Mouse (Mus musculus) stomach, embryonic 14.5 days (tissue): Measurements from ENCODE around the gene Pigw. TPM values are rescaled to one million over a fixed set of nuclear protein-coding genes. Genes with fewer than 3 reads are reported as not detected.
"Not testable (repeated sequence)": the region's sequence is repeated elsewhere in the genome, so short reads cannot be mapped to it uniquely, and the experiment has no call there.

Source experiments
- ATAC-seq: fragments of 200-750 bp; cut with Nextera tagmentation; 2 replicates; pipeline ENCODE4 v1.8.0; 2017; ENCODE audit warnings: low read depth, moderate TSS enrichment; ENCODE audit not compliant: insufficient number of reproducible peaks, insufficient read depth, low FRiP score
- H3K27ac ChIP-seq: fragments of 300-500 bp; sonication (generic); 2 replicates; pipeline ENCODE4 v1.5.1; 2014; ENCODE audit warnings: mild to moderate bottlenecking, low read length, moderate library complexity, mixed read lengths
- H3K27me3 ChIP-seq: fragments of 300-500 bp; sonication (generic); 2 replicates; pipeline ENCODE4 v1.6.1; 2014; ENCODE audit warnings: low read length, control low read depth, mixed read lengths; ENCODE audit not compliant: control insufficient read depth, insufficient read depth
- H3K36me3 ChIP-seq: fragments of 300-500 bp; sonication (generic); 2 replicates; pipeline ENCODE4 v1.6.1; 2014; ENCODE audit warnings: mild to moderate bottlenecking, control low read depth, low read length, moderate library complexity, mixed read lengths; ENCODE audit not compliant: control insufficient read depth, insufficient read depth
- H3K4me1 ChIP-seq: fragments of 300-500 bp; sonication (generic); 2 replicates; pipeline ENCODE4 v1.6.1; 2014; ENCODE audit warnings: low read length, control low read depth, mixed read lengths; ENCODE audit not compliant: control insufficient read depth, insufficient read depth
- H3K4me2 ChIP-seq: fragments of 300-500 bp; sonication (generic); replicated peaks from 2 replicates; pipeline ENCODE4 v1.6.1; 2014; ENCODE audit warnings: low read depth, low read length, control low read depth
- H3K4me3 ChIP-seq: fragments of 300-500 bp; sonication (generic); 2 replicates; pipeline ENCODE4 v1.5.1; 2014; ENCODE audit warnings: low read depth, low read length, control low read depth
- H3K9ac ChIP-seq: fragments of 300-500 bp; sonication (generic); replicated peaks from 2 replicates; pipeline ENCODE4 v1.6.1; 2014; ENCODE audit warnings: low read depth, mild to moderate bottlenecking, control low read depth, low read length, moderate library complexity, mixed read lengths
- H3K9me3 ChIP-seq: fragments of 300-500 bp; sonication (generic); 2 replicates; pipeline ENCODE4 v1.6.1; 2016; ENCODE audit warnings: low read depth, low read length, control low read depth; ENCODE audit not compliant: control insufficient read depth
- WGBS: fragments of 180-500 bp; shearing (Covaris S2); extraction: QIAGEN DNeasy Blood & Tissue Kit; methylation state at CpG from one replicate; pipeline ENCODE4 v1.1.7; 2014; 5-methylcytosine and 5-hydroxymethylcytosine counted together
- polyA plus RNA-seq: library from polyadenylated mRNA; unstranded; fragments of >200 nt; fragmentation: Nextera tagmentation; extraction: Ambion mirVana; gene quantifications from 2 replicates; pipeline ENCODE4 v1.2.1, GENCODE M21; 2014

Pigw gene
- polyA plus RNA-seq, 1 experiment from 2014 or later: 3.0 TPM

DNA sequence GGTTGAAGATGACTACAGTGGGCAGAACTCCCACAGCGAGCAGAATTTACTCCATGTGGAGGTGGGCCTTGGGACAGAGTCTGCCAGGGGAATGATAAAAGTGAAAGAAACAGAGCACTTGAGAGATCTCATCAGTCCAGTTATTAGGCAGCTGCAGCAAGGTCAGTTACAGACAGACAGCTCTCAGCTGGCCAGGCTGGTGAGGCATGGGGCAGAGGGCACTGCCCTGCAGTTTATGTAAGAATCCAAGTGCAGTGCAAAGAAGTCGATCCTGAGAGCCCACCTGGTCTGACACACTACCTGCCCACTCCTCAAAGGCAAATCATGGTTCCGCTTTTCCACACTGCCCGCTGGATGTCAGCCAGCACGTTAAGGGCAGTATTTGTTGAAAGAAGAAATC, 6.2 kb upstream of the Pigw start:
- Histone ChIP-seq H3K4me3 (no peak overlapping the region), H3K36me3 (peaks cover 26% of the 10 kb centered on the region; the same call in 1 of the 2 replicates), H3K9ac (no peak overlapping the region), H3K9me3 (no peaks in the 10 kb centered on the region), H3K27ac (no peak overlapping the region), H3K4me1 (peaks cover 2% of the 10 kb centered on the region; the same call in 1 of the 2 replicates), H3K4me2 (no peak overlapping the region), H3K27me3 (no peaks in the 10 kb centered on the region)
- 83% methylated on average over 5 of the region's 5 CpGs for whole genome bisulfite sequencing
- no peak for ATAC-seq

DNA sequence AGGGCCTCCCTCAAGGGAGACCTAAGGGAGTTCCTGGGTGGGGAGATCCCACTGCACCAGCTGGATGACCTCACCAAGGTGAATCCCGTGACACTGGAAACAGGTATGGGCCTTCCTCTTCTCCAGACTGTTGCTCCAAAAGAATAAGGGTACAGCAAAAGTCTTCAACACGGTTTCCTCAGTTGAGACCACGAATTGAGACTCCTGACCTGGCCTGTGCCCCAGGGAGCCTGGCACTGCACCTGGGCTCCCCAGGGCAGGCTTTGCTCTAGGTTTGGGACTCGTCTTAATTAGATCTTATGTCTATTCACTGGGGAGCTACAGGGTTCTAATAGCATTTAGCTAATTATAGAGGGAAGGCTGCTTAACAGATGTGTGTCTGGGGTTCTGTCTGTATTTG, 5.2 kb upstream of the Pigw start:
- peaks cover 26% of the 10 kb centered on the region; the same call in 1 of the 2 replicates for H3K36me3 ChIP-seq

DNA sequence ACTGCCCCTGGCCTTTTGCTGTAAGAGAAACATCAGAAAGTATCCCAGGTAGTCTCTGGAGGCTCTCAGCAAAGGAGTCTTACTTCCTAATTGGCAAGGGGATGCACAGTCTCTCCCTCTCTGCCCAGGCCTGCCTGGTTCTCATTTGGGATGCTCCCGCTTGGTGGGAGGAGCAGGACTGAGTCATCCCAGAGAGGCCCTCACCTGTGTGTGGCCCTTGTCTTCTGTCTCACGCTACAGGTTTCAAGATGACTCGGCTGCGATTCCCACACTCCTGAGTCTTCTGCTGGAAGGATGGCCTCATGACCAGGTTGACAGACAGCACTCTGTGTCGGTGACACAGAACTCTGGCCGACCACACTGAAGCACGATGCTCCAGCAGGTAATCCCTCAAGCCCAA, 2.3 kb upstream of the Pigw start:
- Histone ChIP-seq H3K4me2 (no peak overlapping the region), H3K27ac (no peak overlapping the region), H3K9ac (no peak overlapping the region), H3K9me3 (no peaks in the 10 kb centered on the region), H3K4me3 (no peak overlapping the region), H3K36me3 (peaks cover 19% of the 10 kb centered on the region; the same call in 1 of the 2 replicates), H3K27me3 (no peaks in the 10 kb centered on the region), H3K4me1 (peaks cover 12% of the 10 kb centered on the region; the same call in 1 of the 2 replicates)
- 92% methylated on average over 7 of the region's 7 CpGs for WGBS
- ATAC-seq: no peak

More for the DNA sequence above, 5.2 kb upstream of the Pigw start:
- Histone ChIP-seq H3K4me3 (no peak overlapping the region), H3K9me3 (no peaks in the 10 kb centered on the region), H3K27me3 (no peaks in the 10 kb centered on the region), H3K9ac (no peak overlapping the region), H3K4me2 (no peak overlapping the region), H3K27ac (no peak overlapping the region), H3K4me1 (peaks cover 6% of the 10 kb centered on the region; the same call in 1 of the 2 replicates)
- ATAC-seq: no peak
- 91% methylated on average over 4 of the region's 4 CpGs for WGBS

DNA sequence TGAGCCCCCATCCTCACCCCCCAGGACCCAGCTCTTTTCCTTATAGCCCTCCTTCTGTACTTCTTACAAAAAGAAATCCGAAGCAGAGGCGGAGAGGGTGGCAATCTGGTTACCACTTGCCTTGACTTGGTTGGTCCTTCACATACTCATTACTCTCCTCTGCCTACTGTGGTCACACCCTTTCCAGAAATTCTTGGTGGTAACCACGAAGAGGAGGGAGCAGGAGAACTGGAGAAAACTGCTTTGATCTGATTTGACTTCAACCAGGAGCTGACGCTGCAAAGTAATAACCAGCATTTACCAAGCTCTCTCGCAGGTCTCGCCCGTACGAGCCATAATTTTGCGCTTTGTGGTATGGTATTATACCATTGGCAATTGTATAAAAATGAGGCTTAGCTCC, 886 bp upstream of the Pigw start:
- Histone ChIP-seq H3K4me3 (peak overlapping the region; percentile 87), H3K36me3 (peaks cover 12% of the 10 kb centered on the region; the same call in 1 of the 2 replicates), H3K9ac (peak overlapping the region; percentile 74), H3K27me3 (no peaks in the 10 kb centered on the region), H3K9me3 (no peaks in the 10 kb centered on the region), H3K4me1 (peaks cover 12% of the 10 kb centered on the region; the same call in 1 of the 2 replicates), H3K4me2 (peak overlapping the region; percentile 88), H3K27ac (peak overlapping the region; percentile 93)
- ATAC-seq: peak; percentile 15; the same call in 1 of the 2 replicates
- WGBS: 47% methylated on average over 9 of the region's 9 CpGs

DNA sequence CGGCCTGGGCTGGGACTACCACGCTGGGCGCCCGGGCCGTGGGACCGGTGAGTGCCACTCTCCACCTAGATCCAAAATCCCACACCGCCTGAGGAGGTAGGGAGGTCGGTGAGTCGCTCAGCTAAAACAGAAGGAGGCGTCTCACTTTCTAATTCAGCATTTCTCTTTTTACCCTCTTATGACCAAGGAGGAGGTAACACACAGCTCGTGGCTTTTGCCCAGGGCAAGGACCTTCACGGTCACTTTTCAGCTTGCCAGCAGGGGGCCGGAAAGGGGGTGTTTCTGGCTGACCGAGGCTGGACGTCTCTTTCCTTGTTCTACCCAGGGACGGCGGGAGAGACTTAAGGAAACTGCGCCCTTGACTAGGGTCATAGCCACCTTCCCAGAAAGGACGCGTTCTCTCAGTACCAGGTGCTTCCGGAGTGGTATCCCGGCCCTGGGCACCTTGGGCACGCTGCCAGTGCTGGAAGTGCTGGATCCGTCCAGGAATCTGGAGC, 428 bp upstream of the Pigw start:
- WGBS: under 1% methylated on average over 24 of the region's 24 CpGs
- H3K4me1 ChIP-seq: peaks cover 12% of the 10 kb centered on the region; the same call in 1 of the 2 replicates
- H3K4me3 ChIP-seq: peak overlapping the region; percentile 87
- no peaks in the 10 kb centered on the region for H3K9me3 ChIP-seq
- peaks cover 10% of the 10 kb centered on the region; the same call in 1 of the 2 replicates for H3K36me3 ChIP-seq
- H3K27me3 ChIP-seq: no peaks in the 10 kb centered on the region
- peak overlapping the region; percentile 88 for H3K4me2 ChIP-seq
- peak; percentile 59 for ATAC-seq
- H3K27ac ChIP-seq: peak overlapping the region; percentile 93
- H3K9ac ChIP-seq: peak overlapping the region; percentile 74

DNA sequence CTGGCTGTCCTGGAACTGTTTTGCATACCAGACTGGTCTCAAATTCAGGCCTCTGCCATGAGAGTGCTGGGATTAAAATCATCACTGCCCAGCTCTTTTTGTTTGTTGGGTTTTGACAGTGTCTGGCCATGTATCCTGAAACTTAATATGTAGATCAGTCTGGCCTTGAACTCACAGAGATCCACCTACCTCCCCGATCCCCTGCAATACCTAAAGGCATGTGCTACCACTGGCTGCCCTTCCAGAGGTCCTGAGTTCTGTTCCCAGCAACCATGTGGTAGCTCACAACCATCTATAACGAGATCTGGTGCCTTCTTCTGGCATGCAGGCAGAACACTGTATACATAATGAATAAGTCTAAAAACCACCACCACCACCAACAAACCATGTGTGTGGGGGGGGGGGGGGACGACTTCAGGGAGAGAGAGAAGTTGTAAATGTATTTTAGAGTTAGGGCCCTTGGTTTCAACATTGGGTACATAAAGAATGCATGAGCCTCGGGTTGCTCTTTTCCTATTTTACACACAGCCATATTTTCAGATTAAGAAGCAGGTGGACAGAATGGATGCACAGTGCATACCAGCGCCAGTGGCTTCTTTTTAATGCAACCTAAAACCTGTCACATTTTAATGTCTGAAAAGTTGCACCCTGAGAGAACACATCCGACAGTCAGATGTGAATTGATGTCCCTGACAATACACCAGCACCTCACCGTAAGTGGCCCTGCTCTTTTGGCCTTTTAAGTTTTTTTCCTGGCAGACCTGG, 896 bp downstream of the Pigw start:
- Histone ChIP-seq H3K4me1 (peaks cover 12% of the 10 kb centered on the region; the same call in 1 of the 2 replicates), H3K9ac (peak overlapping the region; percentile 74), H3K27me3 (no peaks in the 10 kb centered on the region), H3K9me3 (no peaks in the 10 kb centered on the region), H3K27ac (peak overlapping the region; percentile 93), H3K4me3 (peak overlapping the region; percentile 87), H3K4me2 (peak overlapping the region; percentile 88), H3K36me3 (0 out of 2 replicates have a peak, but pooled peaks cover 4% of the 10 kb centered on the region)
- ATAC-seq: no peak
- 23% methylated on average over 7 of the region's 7 CpGs for WGBS

DNA sequence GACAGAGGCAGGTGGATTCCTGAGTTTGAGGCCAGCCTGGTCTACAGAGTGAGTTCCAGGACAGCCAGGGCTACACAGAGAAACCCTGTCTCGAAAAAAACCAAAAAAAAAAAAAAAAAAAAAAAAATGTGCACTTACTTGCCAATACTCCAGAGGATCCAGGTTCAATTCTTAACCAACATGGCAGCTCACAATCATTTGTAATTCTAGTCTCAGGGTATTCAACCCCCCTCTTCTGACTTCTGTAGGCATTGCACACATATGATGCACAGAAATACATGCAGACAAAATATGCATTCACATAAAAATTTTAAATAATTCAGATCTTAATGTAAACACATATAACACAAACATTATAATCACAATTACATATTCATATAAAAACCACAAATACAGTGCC, 4.1 kb downstream of the Pigw start:
- WGBS: no CpG with 5 or more reads among the region's 1 CpGs
- H3K4me2 ChIP-seq: not testable (repeated sequence)

DNA sequence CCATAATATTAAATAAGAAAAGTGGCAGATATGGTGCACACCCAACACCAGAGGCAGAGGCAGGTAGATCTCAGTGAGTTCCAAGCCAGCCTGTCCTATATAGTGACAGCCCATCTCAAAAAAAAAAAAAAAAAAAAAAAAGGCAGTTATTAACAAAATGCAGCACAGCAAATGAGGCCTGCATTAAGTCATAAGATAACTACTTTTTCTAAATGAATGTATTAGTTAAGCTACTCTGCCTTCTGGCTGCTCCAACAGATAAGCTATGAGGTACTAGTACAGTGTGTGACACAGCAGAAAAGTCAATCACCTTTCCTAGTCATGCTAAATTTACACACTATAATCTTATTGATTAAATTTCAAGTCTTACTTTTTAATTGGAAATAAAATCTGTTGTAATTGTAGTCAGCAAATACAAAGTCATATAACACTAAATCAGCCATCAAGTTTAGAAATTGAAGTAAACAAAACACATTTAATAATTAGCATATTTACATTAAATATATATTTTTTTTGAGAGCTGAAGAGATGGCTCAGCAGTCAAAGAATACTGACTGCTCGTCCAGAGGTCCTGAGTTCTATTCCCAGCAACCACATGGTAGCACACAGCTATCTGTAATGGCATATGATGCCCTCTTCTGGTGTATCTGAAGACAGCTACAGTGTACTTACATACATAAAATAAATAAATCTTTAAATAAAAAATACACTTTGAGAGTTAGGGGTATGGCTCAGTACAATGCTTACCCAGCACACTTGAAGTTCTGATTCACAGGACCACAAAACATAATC, 6.8 kb downstream of the Pigw start:
- Histone ChIP-seq H3K4me3 (no peak overlapping the region), H3K4me2 (no peak overlapping the region), H3K9me3 (no peaks in the 10 kb centered on the region), H3K27ac (no peak overlapping the region), H3K4me1 (no peaks in the 10 kb centered on the region), H3K9ac (no peak overlapping the region), H3K27me3 (no peaks in the 10 kb centered on the region), H3K36me3 (no peaks in the 10 kb centered on the region)
- 84% methylated on average over 1 of the region's 1 CpGs for WGBS
- no peak for ATAC-seq

More for the DNA sequence above, 4.1 kb downstream of the Pigw start:
- H3K9me3 ChIP-seq, H3K4me3 ChIP-seq, H3K27me3 ChIP-seq, H3K27ac ChIP-seq, H3K9ac ChIP-seq, H3K4me1 ChIP-seq, H3K36me3 ChIP-seq, ATAC-seq: not testable (repeated sequence)
